Mouse (Mus musculus) kidney, adult 2 months (tissue): ENCODE measurements around the gene Mrps14. TPM values are rescaled to one million over a fixed set of nuclear protein-coding genes. Genes with fewer than 3 reads are reported as not detected.

ENCODE experiments used
- DNase-seq: peaks from one replicate; pipeline ENCODE4 v3.0.0; 2021
- H3K27ac ChIP-seq: fragments of 200-500 bp; 2 replicates; pipeline ENCODE4 v1.5.1; 2012; ENCODE audit warnings: low read depth, low read length, control low read depth, inconsistent platforms; ENCODE audit not compliant: insufficient read depth
- H3K27me3 ChIP-seq: fragments of 200-500 bp; replicated peaks from 2 replicates; pipeline ENCODE4 v1.6.1; 2012; ENCODE audit warnings: mild to moderate bottlenecking, moderate library complexity, low read length, inconsistent platforms; ENCODE audit not compliant: control insufficient read depth, insufficient read depth
- H3K36me3 ChIP-seq: fragments of 200-500 bp; 2 replicates; pipeline ENCODE4 v1.6.1; 2012; ENCODE audit warnings: mild to moderate bottlenecking, moderate library complexity, low read length, inconsistent platforms; ENCODE audit not compliant: control insufficient read depth, insufficient read depth
- H3K4me1 ChIP-seq: fragments of 200-500 bp; 2 replicates; pipeline ENCODE4 v1.6.1; 2011; ENCODE audit warnings: low read length; ENCODE audit not compliant: control insufficient read depth, insufficient read depth
- H3K4me3 ChIP-seq: fragments of 200-500 bp; 2 replicates; pipeline ENCODE4 v1.5.1; 2011; ENCODE audit warnings: mild to moderate bottlenecking, low read depth, low read length, control low read depth; ENCODE audit not compliant: insufficient read depth
- CTCF ChIP-seq: fragments of 200-500 bp; conservative IDR thresholded peaks from 2 replicates; pipeline ENCODE4 v1.5.1; 2011; ENCODE audit warnings: low read depth, mild to moderate bottlenecking, control low read depth, low read length, moderate library complexity, mixed read lengths; ENCODE audit not compliant: insufficient read depth, insufficient read length
- POLR2A ChIP-seq: fragments of 200-500 bp; IDR thresholded peaks from one replicate; pipeline ENCODE4 v1.6.1; 2011; ENCODE audit warnings: low read depth, low read length, control low read depth
- WGBS: fragments of 180-500 bp; shearing (Covaris S2); methylation state at CpG from one replicate; pipeline ENCODE4 v1.1.7; 2018; 5-methylcytosine and 5-hydroxymethylcytosine counted together
- polyA plus RNA-seq: library from polyadenylated mRNA; depleted of rRNA; stranded (reverse); fragments of >200 nt; gene quantifications from 2 replicates; pipeline ENCODE4 v1.2.3, GENCODE M21; 2012

Gene Mrps14
- polyA plus RNA-seq, 1 experiment: 53.5 TPM

GRCm38 (mm10) chr1:160227850-160228249 is 32.8 kb downstream of the Mrps14 start:
- Histone ChIP-seq H3K27me3 (no peaks in the 10 kb centered on the region), H3K36me3 (no peaks in the 10 kb centered on the region; the same call in 1 of the 2 replicates), H3K4me1 (0 out of 2 replicates have a peak, but pooled peaks cover 3% of the 10 kb centered on the region), H3K4me3 (no peak overlapping the region), H3K27ac (no peak overlapping the region)
- no peak for TF ChIP-seq CTCF
- no peak for TF ChIP-seq POLR2A
- peak; percentile 53 for DNase-seq

DNA sequence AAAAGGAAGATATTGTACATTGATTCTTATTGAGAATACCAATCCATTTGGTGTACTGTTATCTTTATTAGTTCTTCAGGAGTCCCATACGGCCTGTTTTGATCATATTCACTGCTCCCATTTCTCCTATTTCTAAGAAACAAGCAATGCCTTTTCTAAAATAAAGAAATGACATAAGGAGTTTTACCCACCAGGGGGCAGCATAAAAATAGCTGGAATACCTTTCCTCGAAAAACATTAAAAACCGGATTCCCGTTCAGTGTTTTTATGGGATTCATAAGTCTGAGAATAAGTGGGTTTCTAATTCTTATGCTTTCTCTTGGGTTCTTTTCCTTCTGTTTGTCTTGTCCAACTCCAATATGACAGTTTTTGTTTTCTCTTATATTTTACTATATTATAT is 36.0 kb downstream of the Mrps14 start:
- H3K4me1 ChIP-seq: 0 out of 2 replicates have a peak, but pooled peaks cover 3% of the 10 kb centered on the region
- 26% methylated on average over 4 of the region's 4 CpGs for WGBS
- DNase-seq: peak; percentile 56
- TF ChIP-seq POLR2A (no peak), CTCF (no peak)
- H3K27ac ChIP-seq: no peak overlapping the region
- H3K4me3 ChIP-seq: no peak overlapping the region
- no peaks in the 10 kb centered on the region for H3K27me3 ChIP-seq
- H3K36me3 ChIP-seq: no peaks in the 10 kb centered on the region

DNA sequence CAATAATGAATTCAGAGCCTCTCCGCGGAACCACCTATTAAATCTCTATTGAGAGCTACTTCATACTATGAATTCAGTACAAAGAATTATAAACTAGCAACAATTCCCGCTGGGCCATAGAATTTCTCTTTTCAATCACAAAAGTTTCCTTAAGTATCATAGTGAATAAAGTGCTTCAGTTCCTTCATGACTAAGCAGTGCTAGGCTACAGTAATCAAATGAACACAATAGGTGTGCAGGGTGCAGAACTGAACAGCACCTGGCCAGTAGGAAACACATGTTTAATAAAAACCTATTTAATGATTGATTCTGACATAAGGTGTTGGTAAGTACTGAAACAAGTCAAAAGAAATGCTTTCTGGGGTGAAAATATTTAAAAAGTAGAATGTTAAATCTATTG is 37.1 kb downstream of the Mrps14 start:
- DNase-seq: no peak
- TF ChIP-seq CTCF: no peak
- TF ChIP-seq POLR2A: no peak
- Histone ChIP-seq H3K27me3 (no peaks in the 10 kb centered on the region), H3K36me3 (no peaks in the 10 kb centered on the region), H3K4me1 (0 out of 2 replicates have a peak, but pooled peaks cover 3% of the 10 kb centered on the region), H3K27ac (no peak overlapping the region), H3K4me3 (no peak overlapping the region)
- WGBS: 95% methylated on average over 3 of the region's 3 CpGs

GRCm38 (mm10) chr1:160233921-160234320 is 38.9 kb downstream of the Mrps14 start:
- no peaks in the 10 kb centered on the region for H3K4me1 ChIP-seq
- H3K27ac ChIP-seq: no peak overlapping the region
- no peaks in the 10 kb centered on the region for H3K36me3 ChIP-seq
- TF ChIP-seq CTCF (no peak), POLR2A (no peak)
- no peaks in the 10 kb centered on the region for H3K27me3 ChIP-seq
- DNase-seq: peak; percentile 5
- H3K4me3 ChIP-seq: no peak overlapping the region

DNA sequence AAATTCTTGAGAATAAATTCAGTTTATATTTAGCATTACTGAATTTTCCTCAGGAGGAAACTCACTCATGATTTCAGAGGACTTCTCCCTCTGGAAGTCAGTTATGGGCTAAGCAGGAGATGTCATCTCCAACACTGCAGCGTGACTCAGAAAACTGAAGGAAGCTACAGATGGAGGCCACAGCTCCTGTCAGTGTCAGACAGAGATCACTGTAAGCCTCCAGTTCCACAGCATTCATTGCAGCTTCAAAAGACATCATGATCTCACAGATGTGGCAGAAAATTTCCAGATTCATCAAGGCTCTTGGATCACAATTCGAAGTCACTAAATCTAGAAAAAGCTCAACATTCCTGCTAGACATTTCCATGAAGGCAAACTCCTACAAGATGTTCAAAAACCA is 43.0 kb downstream of the Mrps14 start:
- no peaks in the 10 kb centered on the region for H3K4me1 ChIP-seq
- no peak overlapping the region for H3K27ac ChIP-seq
- no peak for DNase-seq
- TF ChIP-seq POLR2A (no peak), CTCF (no peak)
- no peaks in the 10 kb centered on the region for H3K27me3 ChIP-seq
- no peak overlapping the region for H3K4me3 ChIP-seq
- H3K36me3 ChIP-seq: no peaks in the 10 kb centered on the region
- WGBS: 93% methylated on average over 2 of the region's 2 CpGs

- Histone ChIP-seq H3K4me3 (no peak overlapping the region), H3K27ac (no peak overlapping the region), H3K36me3 (no peaks in the 10 kb centered on the region; the same call in 1 of the 2 replicates), H3K4me1 (no peaks in the 10 kb centered on the region), H3K27me3 (no peaks in the 10 kb centered on the region)
- WGBS: 91% methylated on average over 1 of the region's 1 CpGs
- DNase-seq: no peak
- TF ChIP-seq CTCF (no peak), POLR2A (no peak)
Measured at GRCm38 (mm10) chr1:160238852-160239443, 43.9 kb downstream of the Mrps14 start.

- DNase-seq: no peak
- no peaks in the 10 kb centered on the region; the same call in 1 of the 2 replicates for H3K36me3 ChIP-seq
- no peaks in the 10 kb centered on the region for H3K4me1 ChIP-seq
- H3K27me3 ChIP-seq: no peaks in the 10 kb centered on the region
- H3K27ac ChIP-seq: no peak overlapping the region
- TF ChIP-seq CTCF (no peak), POLR2A (no peak)
- H3K4me3 ChIP-seq: no peak overlapping the region
- WGBS: 92% methylated on average over 2 of the region's 2 CpGs
Measured at GRCm38 (mm10) chr1:160240091-160240490, 45.1 kb downstream of the Mrps14 start.

DNA sequence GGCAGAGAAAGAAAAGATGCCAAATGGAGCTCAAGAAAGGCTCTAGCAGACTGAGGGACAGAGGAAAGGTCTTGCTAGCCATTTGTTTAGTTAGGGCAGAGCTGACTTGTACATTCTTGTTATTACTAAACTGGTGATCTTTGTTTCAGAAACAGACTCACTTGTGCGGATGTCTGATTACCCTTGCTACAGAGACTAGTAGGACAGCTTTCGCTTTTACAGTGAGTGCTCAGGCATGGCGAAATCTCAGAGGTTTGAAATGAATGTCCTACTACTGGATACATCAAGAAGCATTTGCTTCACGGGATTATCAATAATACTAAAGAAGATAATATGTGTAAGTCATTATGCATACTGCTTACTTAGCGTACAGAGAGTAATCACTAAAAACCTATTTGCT is 49.7 kb downstream of the Mrps14 start:
- TF ChIP-seq CTCF: no peak
- TF ChIP-seq POLR2A: no peak
- no peak overlapping the region for H3K4me3 ChIP-seq
- no peaks in the 10 kb centered on the region for H3K27me3 ChIP-seq
- no peaks in the 10 kb centered on the region; the same call in 1 of the 2 replicates for H3K36me3 ChIP-seq
- 94% methylated on average over 5 of the region's 5 CpGs for WGBS
- no peak for DNase-seq
- no peaks in the 10 kb centered on the region for H3K4me1 ChIP-seq
- no peak overlapping the region for H3K27ac ChIP-seq
